Mouse (Mus musculus): ENCODE data around the gene Lrrc74b. TPM values are rescaled to one million over a fixed set of nuclear protein-coding genes. Genes with fewer than 3 reads are reported as not detected.
"Not testable (repeated sequence)": the region's sequence is repeated elsewhere in the genome, so short reads cannot be mapped to it uniquely, and the experiment has no call there.

Gene Lrrc74b
- polyA plus RNA-seq, 1 experiment: 0.31 TPM

- no peak overlapping the region for H3K4me3 ChIP-seq (ENCODE audit: control insufficient read depth, low read depth, low read length)
- TF ChIP-seq POLR2A (IDR thresholded peaks at IDR 0.05; ENCODE audit: control insufficient read depth, low read depth, low read length) (no peak), CTCF (IDR thresholded peaks at IDR 0.05; ENCODE audit: control insufficient read depth, insufficient read depth, insufficient replicate concordance, low read depth, low read length) (no peak)
- no peaks in the 10 kb centered on the region for H3K36me3 ChIP-seq (ENCODE audit: control insufficient read depth, insufficient read depth, low read length)
- H3K27me3 ChIP-seq (ENCODE audit: control insufficient read depth, insufficient read depth, low read length): no peaks in the 10 kb centered on the region
- H3K4me1 ChIP-seq (ENCODE audit: control insufficient read depth, insufficient read depth, low read length): peaks cover 5% of the 10 kb centered on the region
- no peak overlapping the region for H3K27ac ChIP-seq (ENCODE audit: control insufficient read depth, insufficient read depth, low read depth, low read length)
These were observed 50.9 kb downstream of the Lrrc74b start for GRCm38 (mm10) chr16:17510143-17510542.

- Histone ChIP-seq H3K27me3 (ENCODE audit: control insufficient read depth, insufficient read depth, low read length) (no peaks in the 10 kb centered on the region), H3K4me3 (ENCODE audit: control insufficient read depth, low read depth, low read length) (peak overlapping the region; percentile 87), H3K27ac (ENCODE audit: control insufficient read depth, insufficient read depth, low read depth, low read length) (peak overlapping the region; percentile 46; the same call in 1 of the 2 replicates), H3K36me3 (ENCODE audit: control insufficient read depth, insufficient read depth, low read length) (no peaks in the 10 kb centered on the region), H3K4me1 (ENCODE audit: control insufficient read depth, insufficient read depth, low read length) (peaks cover 5% of the 10 kb centered on the region)
- TF ChIP-seq CTCF (IDR thresholded peaks at IDR 0.05; ENCODE audit: control insufficient read depth, insufficient read depth, insufficient replicate concordance, low read depth, low read length) (no peak), POLR2A (IDR thresholded peaks at IDR 0.05; ENCODE audit: control insufficient read depth, low read depth, low read length) (no peak)
These were observed 51.8 kb downstream of the Lrrc74b start for GRCm38 (mm10) chr16:17509240-17509597.

- Histone ChIP-seq H3K27me3 (ENCODE audit: control insufficient read depth, insufficient read depth, low read length) (no peaks in the 10 kb centered on the region), H3K36me3 (ENCODE audit: control insufficient read depth, insufficient read depth, low read length) (no peaks in the 10 kb centered on the region), H3K27ac (ENCODE audit: control insufficient read depth, insufficient read depth, low read depth, low read length) (peak within 1 kb of the TSS; percentile 95), H3K4me1 (ENCODE audit: control insufficient read depth, insufficient read depth, low read length) (peaks cover 5% of the 10 kb centered on the region), H3K4me3 (ENCODE audit: control insufficient read depth, low read depth, low read length) (peak within 1 kb of the TSS; percentile 87)
- no peak for TF ChIP-seq CTCF (IDR thresholded peaks at IDR 0.05; ENCODE audit: control insufficient read depth, insufficient read depth, insufficient replicate concordance, low read depth, low read length)
- TF ChIP-seq POLR2A (IDR thresholded peaks at IDR 0.05; ENCODE audit: control insufficient read depth, low read depth, low read length): peak; percentile 44; the same call in 1 of the 2 replicates
These were observed 52.4 kb downstream of the Lrrc74b start, which contains the start of gene Lztr1 for GRCm38 (mm10) chr16:17508546-17509239. Lztr1 (plus strand) TSS chr16:17508688.

- not testable (repeated sequence) for H3K4me1 ChIP-seq (ENCODE audit: control insufficient read depth, insufficient read depth, low read length); H3K27me3 ChIP-seq (ENCODE audit: control insufficient read depth, insufficient read depth, low read length); H3K27ac ChIP-seq (ENCODE audit: control insufficient read depth, insufficient read depth, low read depth, low read length); H3K36me3 ChIP-seq (ENCODE audit: control insufficient read depth, insufficient read depth, low read length)
- peak overlapping the region; percentile 87; the same call in 1 of the 2 replicates for H3K4me3 ChIP-seq (ENCODE audit: control insufficient read depth, low read depth, low read length)
These were observed 53.0 kb downstream of the Lrrc74b start for GRCm38 (mm10) chr16:17508031-17508430.

- no peaks in the 10 kb centered on the region for H3K36me3 ChIP-seq (ENCODE audit: control insufficient read depth, insufficient read depth, low read length)
- TF ChIP-seq CTCF (IDR thresholded peaks at IDR 0.05; ENCODE audit: control insufficient read depth, insufficient read depth, insufficient replicate concordance, low read depth, low read length): no peak
- TF ChIP-seq POLR2A (IDR thresholded peaks at IDR 0.05; ENCODE audit: control insufficient read depth, low read depth, low read length): no peak
- H3K4me1 ChIP-seq (ENCODE audit: control insufficient read depth, insufficient read depth, low read length): peaks cover 5% of the 10 kb centered on the region
- no peak overlapping the region for H3K27ac ChIP-seq (ENCODE audit: control insufficient read depth, insufficient read depth, low read depth, low read length)
- no peak overlapping the region for H3K4me3 ChIP-seq (ENCODE audit: control insufficient read depth, low read depth, low read length)
- no peaks in the 10 kb centered on the region for H3K27me3 ChIP-seq (ENCODE audit: control insufficient read depth, insufficient read depth, low read length)
These were observed 54.0 kb downstream of the Lrrc74b start for GRCm38 (mm10) chr16:17507018-17507552.

- no peak for TF ChIP-seq POLR2A (IDR thresholded peaks at IDR 0.05; ENCODE audit: control insufficient read depth, low read depth, low read length)
- TF ChIP-seq CTCF (IDR thresholded peaks at IDR 0.05; ENCODE audit: control insufficient read depth, insufficient read depth, insufficient replicate concordance, low read depth, low read length): no peak
- H3K4me3 ChIP-seq (ENCODE audit: control insufficient read depth, low read depth, low read length): no peak overlapping the region
- no peaks in the 10 kb centered on the region for H3K36me3 ChIP-seq (ENCODE audit: control insufficient read depth, insufficient read depth, low read length)
- H3K27me3 ChIP-seq (ENCODE audit: control insufficient read depth, insufficient read depth, low read length): no peaks in the 10 kb centered on the region
- H3K4me1 ChIP-seq (ENCODE audit: control insufficient read depth, insufficient read depth, low read length): no peaks in the 10 kb centered on the region
- no peak overlapping the region for H3K27ac ChIP-seq (ENCODE audit: control insufficient read depth, insufficient read depth, low read depth, low read length)
These were observed 58.4 kb downstream of the Lrrc74b start for GRCm38 (mm10) chr16:17502681-17503080.

GRCm38 (mm10) chr16:17499249-17499883, 61.7 kb downstream of the Lrrc74b start:
- Histone ChIP-seq H3K27me3 (ENCODE audit: control insufficient read depth, insufficient read depth, low read length) (no peaks in the 10 kb centered on the region), H3K36me3 (ENCODE audit: control insufficient read depth, insufficient read depth, low read length) (no peaks in the 10 kb centered on the region), H3K27ac (ENCODE audit: control insufficient read depth, insufficient read depth, low read depth, low read length) (no peak overlapping the region), H3K4me3 (ENCODE audit: control insufficient read depth, low read depth, low read length) (no peak overlapping the region), H3K4me1 (ENCODE audit: control insufficient read depth, insufficient read depth, low read length) (no peaks in the 10 kb centered on the region)
- TF ChIP-seq POLR2A (IDR thresholded peaks at IDR 0.05; ENCODE audit: control insufficient read depth, low read depth, low read length) (no peak), CTCF (IDR thresholded peaks at IDR 0.05; ENCODE audit: control insufficient read depth, insufficient read depth, insufficient replicate concordance, low read depth, low read length) (no peak)
